Mouse (Mus musculus): ENCODE results near the gene Id1.
A peak's percentile ranks its signal among the peaks of the same experiment; 100 is the strongest.

The Id1 gene

GRCm38 (mm10) chr2:152784640-152785039, 48.6 kb downstream of the Id1 start:
- no peak for DNase-seq (ENCODE audit: low spot score)

- peak; percentile 87 for DNase-seq (ENCODE audit: low spot score)
These were observed 49.6 kb downstream of the Id1 start for GRCm38 (mm10) chr2:152785446-152786350.
